Mouse (Mus musculus) heart, postnatal 0 days (tissue): Measurements from ENCODE around the gene Atp13a4. TPM values are rescaled to one million over a fixed set of nuclear protein-coding genes. Genes with fewer than 3 reads are reported as not detected.

Experiments
- ATAC-seq: fragments of 200-750 bp; cut with Nextera tagmentation; 2 replicates; pipeline ENCODE4 v1.8.0; 2017; ENCODE audit warnings: low read depth, moderate number of reproducible peaks, moderate library complexity; ENCODE audit not compliant: insufficient read depth
- DNase-seq: peaks from one replicate; pipeline ENCODE4 v3.0.0-alpha.2; 2016; ENCODE audit warnings: low spot score
- H3K27ac ChIP-seq: fragments of 300-500 bp; sonication (generic); 2 replicates; pipeline ENCODE4 v1.5.1; 2014; ENCODE audit warnings: low read depth, mild to moderate bottlenecking
- H3K27me3 ChIP-seq: fragments of 300-500 bp; sonication (generic); 2 replicates; pipeline ENCODE4 v1.6.1; 2014; ENCODE audit warnings: low read length, mixed read lengths; ENCODE audit not compliant: control insufficient read depth, insufficient read depth
- H3K36me3 ChIP-seq: fragments of 300-500 bp; sonication (generic); replicated peaks from 2 replicates; pipeline ENCODE4 v1.6.1; 2014; ENCODE audit warnings: low read length, mixed read lengths; ENCODE audit not compliant: control insufficient read depth, insufficient read depth
- H3K4me1 ChIP-seq: fragments of 300-500 bp; sonication (generic); 2 replicates; pipeline ENCODE4 v1.6.1; 2014; ENCODE audit warnings: antibody characterized with exemption; ENCODE audit not compliant: control insufficient read depth, insufficient read depth
- H3K4me2 ChIP-seq: fragments of 300-500 bp; sonication (generic); 2 replicates; pipeline ENCODE4 v1.6.1; 2014; ENCODE audit warnings: low read depth, mild to moderate bottlenecking, low read length, moderate library complexity
- H3K4me3 ChIP-seq: fragments of 300-500 bp; sonication (generic); 2 replicates; pipeline ENCODE4 v1.5.1; 2014; ENCODE audit warnings: low read depth, low read length
- H3K9ac ChIP-seq: fragments of 300-500 bp; sonication (generic); replicated peaks from 2 replicates; pipeline ENCODE4 v1.6.1; 2014; ENCODE audit warnings: low read depth, low read length, mixed read lengths
- H3K9me3 ChIP-seq: fragments of 300-500 bp; sonication (generic); replicated peaks from 2 replicates; pipeline ENCODE4 v1.6.1; 2016; ENCODE audit warnings: low read length; ENCODE audit not compliant: control insufficient read depth
- CTCF ChIP-seq: IDR thresholded peaks from 2 replicates; pipeline ENCODE4 v1.5.1; 2016; ENCODE audit warnings: antibody characterized with exemption, control low read depth, low read depth
- EP300 ChIP-seq: IDR thresholded peaks from 2 replicates; pipeline ENCODE4 v1.6.1; 2016; ENCODE audit warnings: antibody characterized with exemption, low read depth
- WGBS: fragments of 180-500 bp; shearing (Covaris S2); extraction: QIAGEN DNeasy Blood & Tissue Kit; methylation state at CpG from one replicate; pipeline ENCODE4 v1.1.7; 2014; 5-methylcytosine and 5-hydroxymethylcytosine counted together
- polyA plus RNA-seq: library from polyadenylated mRNA; unstranded; fragments of >200 nt; fragmentation: Nextera tagmentation; extraction: Ambion mirVana; gene quantifications from 2 replicates; pipeline ENCODE4 v1.2.1, GENCODE M21; 2015
- total RNA-seq: library from RNA; depleted of rRNA; stranded (reverse); fragments of >200 nt; gene quantifications from 2 replicates; pipeline ENCODE4 v1.2.3, GENCODE M21; 2014; ENCODE audit warnings: low replicate concordance; rRNA removed

Atp13a4 gene
- total and polyA plus RNA-seq, 2 experiments from 2014 or later = not detected

DNA sequence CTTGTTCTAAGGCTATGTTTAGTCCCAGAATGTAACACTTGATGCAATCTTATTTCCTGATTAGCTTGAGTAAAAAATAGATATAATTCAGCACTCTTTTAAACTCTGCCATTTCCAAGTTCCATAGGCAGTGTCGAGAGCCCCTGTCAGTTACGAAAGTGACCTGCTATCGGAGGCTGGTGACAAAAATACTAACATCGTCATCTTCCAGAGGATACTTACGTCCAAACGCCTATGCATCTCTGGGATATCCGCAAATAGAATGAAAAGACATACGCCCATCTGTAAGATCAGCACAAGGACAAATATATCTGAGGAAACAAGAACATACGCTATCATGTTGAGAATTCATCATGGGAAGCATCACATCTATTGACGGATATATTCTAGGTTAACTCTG, 137.3 kb downstream of the Atp13a4 start:
- Histone ChIP-seq H3K36me3 (no peaks in the 10 kb centered on the region), H3K4me3 (no peak overlapping the region), H3K4me2 (no peak overlapping the region), H3K4me1 (no peaks in the 10 kb centered on the region), H3K9ac (no peak overlapping the region), H3K27me3 (no peaks in the 10 kb centered on the region), H3K27ac (no peak overlapping the region), H3K9me3 (no peaks in the 10 kb centered on the region)
- 74% methylated on average over 10 of the region's 10 CpGs for WGBS
- no peak for ATAC-seq
- DNase-seq = no peak
- TF ChIP-seq EP300 (no peak), CTCF (no peak)

DNA sequence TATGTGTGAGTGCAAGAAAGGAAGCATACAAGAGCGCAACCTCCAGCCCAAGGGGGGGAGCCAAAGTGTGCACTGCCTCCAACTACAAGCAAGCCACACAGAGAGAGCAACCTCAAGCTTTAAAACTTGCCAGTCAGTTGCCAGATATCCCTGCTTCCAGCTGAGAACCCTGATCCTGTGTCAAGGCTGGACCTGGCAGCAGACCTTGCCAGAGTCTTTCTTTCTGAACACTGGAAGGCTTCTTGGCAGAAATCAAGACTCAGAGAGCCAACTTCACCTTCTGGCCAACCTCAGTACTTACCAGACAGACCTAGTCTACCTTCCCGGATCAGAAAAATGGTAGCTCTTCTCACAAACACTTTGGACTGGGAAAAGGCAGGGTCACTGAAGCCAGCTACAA, 145.6 kb downstream of the Atp13a4 start:
- H3K4me1 ChIP-seq = no peaks in the 10 kb centered on the region
- H3K4me3 ChIP-seq = no peak overlapping the region
- no peak for DNase-seq
- TF ChIP-seq EP300 (no peak), CTCF (no peak)
- no peaks in the 10 kb centered on the region for H3K27me3 ChIP-seq
- 84% methylated on average over 2 of the region's 2 CpGs for WGBS
- no peaks in the 10 kb centered on the region for H3K9me3 ChIP-seq
- ATAC-seq = no peak
- H3K4me2 ChIP-seq = no peak overlapping the region
- no peak overlapping the region for H3K9ac ChIP-seq
- H3K27ac ChIP-seq = no peak overlapping the region
- H3K36me3 ChIP-seq = no peaks in the 10 kb centered on the region

- Histone ChIP-seq H3K27me3 (no peaks in the 10 kb centered on the region), H3K27ac (no peak overlapping the region), H3K4me3 (no peak overlapping the region), H3K4me1 (no peaks in the 10 kb centered on the region), H3K9ac (no peak overlapping the region), H3K36me3 (no peaks in the 10 kb centered on the region), H3K9me3 (no peaks in the 10 kb centered on the region), H3K4me2 (no peak overlapping the region)
- 86% methylated on average over 4 of the region's 4 CpGs for WGBS
- ATAC-seq = no peak
- no peak for DNase-seq
- TF ChIP-seq CTCF (no peak), EP300 (no peak)
These were observed 159.9 kb downstream of the Atp13a4 start for GRCm38 (mm10) chr16:29384781-29385180.

DNA sequence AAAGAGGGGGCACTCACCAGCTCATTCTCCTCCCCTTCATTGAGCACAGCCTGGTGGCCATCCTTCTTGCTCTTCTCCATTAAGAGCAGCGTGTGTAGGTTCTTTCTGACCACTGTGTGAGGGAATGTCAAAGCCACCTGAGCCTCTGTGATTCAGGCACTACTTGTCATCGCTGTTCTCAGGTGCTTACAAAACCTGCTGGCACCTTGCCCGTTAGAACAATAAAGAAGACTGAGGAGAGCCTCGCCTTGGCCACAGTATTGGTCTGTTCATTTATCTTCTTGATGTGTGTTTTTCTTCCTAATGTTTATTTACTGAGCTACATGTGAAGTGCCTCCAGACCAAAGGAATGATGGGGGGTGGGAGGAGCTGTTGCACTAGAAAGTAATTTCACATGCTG, 166.2 kb downstream of the Atp13a4 start, which contains the start of gene Atp13a5:
Gene Atp13a5, minus strand, starts transcription at position 275 of the 400 bp plus-strand sequence.
- Histone ChIP-seq H3K9me3 (no peaks in the 10 kb centered on the region), H3K27ac (no peak within 1 kb of the TSS), H3K27me3 (no peaks in the 10 kb centered on the region), H3K4me2 (no peak within 1 kb of the TSS), H3K36me3 (no peaks in the 10 kb centered on the region), H3K9ac (no peak within 1 kb of the TSS), H3K4me3 (no peak within 1 kb of the TSS), H3K4me1 (no peaks in the 10 kb centered on the region)
- WGBS = 63% methylated on average over 4 of the region's 4 CpGs
- TF ChIP-seq EP300 = no peak
- TF ChIP-seq CTCF = no peak
- no peak for DNase-seq
- ATAC-seq = no peak

GRCm38 (mm10) chr16:29374636-29375035, 170.0 kb downstream of the Atp13a4 start:
- Histone ChIP-seq H3K27me3 (no peaks in the 10 kb centered on the region), H3K36me3 (no peaks in the 10 kb centered on the region), H3K4me3 (no peak overlapping the region), H3K4me2 (no peak overlapping the region), H3K9ac (no peak overlapping the region), H3K4me1 (no peaks in the 10 kb centered on the region), H3K27ac (no peak overlapping the region), H3K9me3 (no peaks in the 10 kb centered on the region)
- 78% methylated on average over 8 of the region's 8 CpGs for WGBS
- DNase-seq = no peak
- no peak for ATAC-seq
- TF ChIP-seq EP300 (no peak), CTCF (no peak)

Other genes starting within 250 kb of the Atp13a4 start
- gene Atp13a5, start 166.1 kb downstream of the Atp13a4 start, total RNA-seq = not detected in 2 replicates
- gene Atp13a5, start 166.1 kb downstream of the Atp13a4 start, polyA plus RNA-seq = not detected in 2 replicates
- gene Opa1, start 34.5 kb upstream of the Atp13a4 start, total RNA-seq = 64.1 and 69.2 TPM in 2 replicates
- gene Opa1, start 34.5 kb upstream of the Atp13a4 start, polyA plus RNA-seq = 42.6 and 48.4 TPM in 2 replicates